Mouse (Mus musculus) lung, postnatal 0 days (tissue): ENCODE data around the gene Olfr803. TPM values are rescaled to one million over a fixed set of nuclear protein-coding genes. Genes with fewer than 3 reads are reported as not detected.

Experiments
- ATAC-seq: fragments of 200-750 bp; cut with Nextera tagmentation; 2 replicates; pipeline ENCODE4 v1.8.0; 2017; ENCODE audit warnings: moderate library complexity
- DNase-seq: peaks from one replicate; pipeline ENCODE4 v3.0.0-alpha.2; 2016; ENCODE audit warnings: low spot score
- H3K27ac ChIP-seq: fragments of 300-500 bp; sonication (generic); 2 replicates; pipeline ENCODE4 v1.5.1; 2014; ENCODE audit warnings: antibody characterized with exemption, mild to moderate bottlenecking, low read length, mixed read lengths
- H3K27me3 ChIP-seq: fragments of 300-500 bp; sonication (generic); replicated peaks from 2 replicates; pipeline ENCODE4 v1.6.1; 2014; ENCODE audit warnings: low read length, mixed read lengths; ENCODE audit not compliant: insufficient read depth
- H3K36me3 ChIP-seq: fragments of 300-500 bp; sonication (generic); 2 replicates; pipeline ENCODE4 v1.6.1; 2014; ENCODE audit warnings: low read length, mixed read lengths; ENCODE audit not compliant: insufficient read depth
- H3K4me1 ChIP-seq: fragments of 300-500 bp; sonication (generic); 2 replicates; pipeline ENCODE4 v1.6.1; 2014; ENCODE audit warnings: antibody characterized with exemption, low read depth, low read length, mixed read lengths; ENCODE audit not compliant: insufficient read depth
- H3K4me2 ChIP-seq: fragments of 300-500 bp; sonication (generic); replicated peaks from 2 replicates; pipeline ENCODE4 v1.6.1; 2014; ENCODE audit warnings: low read depth, mild to moderate bottlenecking, low read length, moderate library complexity, mixed read lengths
- H3K4me3 ChIP-seq: fragments of 300-500 bp; sonication (generic); 2 replicates; pipeline ENCODE4 v1.5.1; 2014; ENCODE audit warnings: low read depth, low read length
- H3K9ac ChIP-seq: fragments of 300-500 bp; sonication (generic); replicated peaks from 2 replicates; pipeline ENCODE4 v1.6.1; 2014; ENCODE audit warnings: low read depth, mild to moderate bottlenecking
- H3K9me3 ChIP-seq: fragments of 300-500 bp; sonication (generic); 2 replicates; pipeline ENCODE4 v1.6.1; 2016; ENCODE audit warnings: low read length, mixed read lengths
- CTCF ChIP-seq: IDR thresholded peaks from 2 replicates; pipeline ENCODE4 v1.5.1; 2016; ENCODE audit warnings: antibody characterized with exemption, mild to moderate bottlenecking
- EP300 ChIP-seq: IDR thresholded peaks from 2 replicates; pipeline ENCODE4 v1.6.1; 2016; ENCODE audit warnings: antibody characterized with exemption, mild to moderate bottlenecking, control low read depth
- whole genome bisulfite sequencing: fragments of 180-500 bp; shearing (Covaris S2); extraction: QIAGEN DNeasy Blood & Tissue Kit; methylation state at CpG from one replicate; pipeline ENCODE4 v1.1.7; 2014; 5-methylcytosine and 5-hydroxymethylcytosine counted together
- polyA plus RNA-seq: library from polyadenylated mRNA; unstranded; fragments of >200 nt; fragmentation: Nextera tagmentation; extraction: Ambion mirVana; gene quantifications from 2 replicates; pipeline ENCODE4 v1.2.1, GENCODE M21; 2015

Gene Olfr803
- polyA plus RNA-seq, result not detected in 2 replicates

- DNase-seq, result no peak
- Histone ChIP-seq H3K9ac (no peak within 1 kb of the TSS), H3K4me3 (no peak within 1 kb of the TSS), H3K4me1 (no peaks in the 10 kb centered on the region), H3K36me3 (no peaks in the 10 kb centered on the region), H3K4me2 (no peak within 1 kb of the TSS), H3K27ac (no peak within 1 kb of the TSS), H3K27me3 (no peaks in the 10 kb centered on the region), H3K9me3 (no peaks in the 10 kb centered on the region)
- ATAC-seq, result no peak
- WGBS, result 67% methylated on average over 2 of the region's 2 CpGs
- TF ChIP-seq CTCF, result no peak
These were observed at the start of gene Olfr803 for GRCm38 (mm10) chr10:129694186-129694585. Olfr803 (minus strand) TSS chr10:129694286.

- H3K9me3 ChIP-seq, result no peaks in the 10 kb centered on the region
- no peak within 1 kb of the TSS for H3K4me3 ChIP-seq
- ATAC-seq, result no peak
- H3K4me2 ChIP-seq, result no peak within 1 kb of the TSS
- no peaks in the 10 kb centered on the region for H3K36me3 ChIP-seq
- H3K27me3 ChIP-seq, result no peaks in the 10 kb centered on the region
- no peak within 1 kb of the TSS for H3K27ac ChIP-seq
- TF ChIP-seq EP300 (no peak), CTCF (no peak)
- no peak within 1 kb of the TSS for H3K9ac ChIP-seq
- H3K4me1 ChIP-seq, result no peaks in the 10 kb centered on the region
- no peak for DNase-seq
These were observed 47.7 kb upstream of the Olfr803 start, which contains the start of gene Olfr806 for GRCm38 (mm10) chr10:129741821-129742220. Olfr806 (minus strand) TSS chr10:129741921.

- no peak within 1 kb of the TSS for H3K9ac ChIP-seq
- H3K36me3 ChIP-seq, result no peaks in the 10 kb centered on the region
- H3K4me1 ChIP-seq, result no peaks in the 10 kb centered on the region
- no peak within 1 kb of the TSS for H3K27ac ChIP-seq
- H3K4me3 ChIP-seq, result no peak within 1 kb of the TSS
- no peaks in the 10 kb centered on the region for H3K27me3 ChIP-seq
- ATAC-seq (no peak), DNase-seq (no peak)
- no peak within 1 kb of the TSS for H3K4me2 ChIP-seq
- WGBS, result 93% methylated on average over 2 of the region's 2 CpGs
- TF ChIP-seq EP300, result no peak
- no peak for TF ChIP-seq CTCF
- H3K9me3 ChIP-seq, result no peaks in the 10 kb centered on the region
These were observed 35.2 kb upstream of the Olfr803 start, which contains the start of gene Olfr805 for GRCm38 (mm10) chr10:129729275-129729674. Olfr805 (minus strand) TSS chr10:129729375.

- Histone ChIP-seq H3K36me3 (no peaks in the 10 kb centered on the region), H3K4me2 (no peak within 1 kb of the TSS), H3K27ac (no peak within 1 kb of the TSS), H3K4me1 (no peaks in the 10 kb centered on the region), H3K9ac (no peak within 1 kb of the TSS), H3K27me3 (no peaks in the 10 kb centered on the region), H3K4me3 (no peak within 1 kb of the TSS), H3K9me3 (no peaks in the 10 kb centered on the region)
- TF ChIP-seq CTCF (no peak), EP300 (no peak)
- no peak for ATAC-seq
- no peak for DNase-seq
These were observed 8.8 kb upstream of the Olfr803 start, which contains the start of gene Olfr804 for GRCm38 (mm10) chr10:129702910-129703309. Olfr804 (plus strand) TSS chr10:129703210.

GRCm38 (mm10) chr10:129688069-129688468 lies 6.0 kb downstream of the Olfr803 start, which contains the start of gene Olfr802:
Olfr802 (minus strand) TSS chr10:129688169.
- no peak for DNase-seq
- no peak within 1 kb of the TSS for H3K4me2 ChIP-seq
- no peaks in the 10 kb centered on the region for H3K36me3 ChIP-seq
- no peaks in the 10 kb centered on the region for H3K9me3 ChIP-seq
- 37% methylated on average over 1 of the region's 1 CpGs for WGBS
- no peak for ATAC-seq
- H3K4me3 ChIP-seq, result no peak within 1 kb of the TSS
- H3K27ac ChIP-seq, result no peak within 1 kb of the TSS
- H3K4me1 ChIP-seq, result no peaks in the 10 kb centered on the region
- TF ChIP-seq CTCF, result no peak
- TF ChIP-seq EP300, result no peak
- no peaks in the 10 kb centered on the region for H3K27me3 ChIP-seq
- no peak within 1 kb of the TSS for H3K9ac ChIP-seq

GRCm38 (mm10) chr10:129673765-129674164 lies 20.3 kb downstream of the Olfr803 start, which contains the start of gene Olfr801:
Olfr801 (minus strand) TSS chr10:129673865.
- TF ChIP-seq EP300, result no peak
- TF ChIP-seq CTCF, result no peak
- DNase-seq (no peak), ATAC-seq (no peak)
- Histone ChIP-seq H3K4me3 (no peak within 1 kb of the TSS), H3K4me1 (no peaks in the 10 kb centered on the region), H3K4me2 (no peak within 1 kb of the TSS), H3K27ac (no peak within 1 kb of the TSS), H3K27me3 (no peaks in the 10 kb centered on the region), H3K36me3 (no peaks in the 10 kb centered on the region), H3K9me3 (no peaks in the 10 kb centered on the region), H3K9ac (no peak within 1 kb of the TSS)
- WGBS, result 52% methylated on average over 1 of the region's 1 CpGs

- Histone ChIP-seq H3K4me2 (no peak within 1 kb of the TSS), H3K9ac (no peak within 1 kb of the TSS), H3K27ac (no peak within 1 kb of the TSS), H3K27me3 (no peaks in the 10 kb centered on the region), H3K36me3 (no peaks in the 10 kb centered on the region), H3K9me3 (no peaks in the 10 kb centered on the region), H3K4me1 (no peaks in the 10 kb centered on the region), H3K4me3 (no peak within 1 kb of the TSS)
- ATAC-seq (no peak), DNase-seq (no peak)
- no peak for TF ChIP-seq EP300
- no peak for TF ChIP-seq CTCF
These were observed 36.7 kb downstream of the Olfr803 start, which contains the start of gene Olfr800 for GRCm38 (mm10) chr10:129657394-129657793. Olfr800 (plus strand) TSS chr10:129657694.
